Mouse (Mus musculus): Measurements from ENCODE around the gene Slc7a11. TPM values are rescaled to one million over a fixed set of nuclear protein-coding genes. Genes with fewer than 3 reads are reported as not detected.
A peak's percentile ranks its signal among the peaks of the same experiment; 100 is the strongest.

Gene Slc7a11
- polyA plus RNA-seq (2015; fragmentation: Nextera tagmentation; extraction: Ambion mirVana), result 0.11 and 0.25 TPM in 2 replicates

- Histone ChIP-seq H3K9me3 (replicated peaks; ENCODE audit: control insufficient read depth, low read length) (no peaks in the 10 kb centered on the region), H3K4me2 (ENCODE audit: low read depth, low read length) (peak within 1 kb of the TSS; percentile 67), H3K36me3 (ENCODE audit: control insufficient read depth, insufficient read depth) (no peaks in the 10 kb centered on the region), H3K27me3 (ENCODE audit: control insufficient read depth, insufficient read depth, low read length) (no peaks in the 10 kb centered on the region), H3K4me3 (ENCODE audit: low read length) (peak within 1 kb of the TSS; percentile 45), H3K9ac (ENCODE audit: low read length) (peak within 1 kb of the TSS; percentile 56), H3K27ac (ENCODE audit: low read length) (no peak within 1 kb of the TSS), H3K4me1 (ENCODE audit: control insufficient read depth, insufficient read depth, low read length) (no peaks in the 10 kb centered on the region)
- 5% methylated on average over 11 of the region's 11 CpGs for WGBS
- ATAC-seq (replicated peaks; ENCODE audit: extremely low read depth, insufficient read depth, low FRiP score), result 0 out of 2 replicates have a peak, but pooled peaks have one; percentile 28
Measured at GRCm38 (mm10) chr3:50443421-50443916, at the start of gene Slc7a11. Gene Slc7a11 (minus strand): TSS chr3:50443614.

GRCm38 (mm10) chr3:50491678-50492077, 48.3 kb upstream of the Slc7a11 start:
- Histone ChIP-seq H3K9me3 (replicated peaks; ENCODE audit: control insufficient read depth, low read length) (no peaks in the 10 kb centered on the region), H3K4me3 (ENCODE audit: low read length) (no peak overlapping the region), H3K4me2 (ENCODE audit: low read depth, low read length) (no peak overlapping the region), H3K9ac (ENCODE audit: low read length) (no peak overlapping the region), H3K27me3 (ENCODE audit: control insufficient read depth, insufficient read depth, low read length) (no peaks in the 10 kb centered on the region), H3K4me1 (ENCODE audit: control insufficient read depth, insufficient read depth, low read length) (no peaks in the 10 kb centered on the region), H3K36me3 (ENCODE audit: control insufficient read depth, insufficient read depth) (no peaks in the 10 kb centered on the region), H3K27ac (ENCODE audit: low read length) (no peak overlapping the region)
- no peak for ATAC-seq (replicated peaks; ENCODE audit: extremely low read depth, insufficient read depth, low FRiP score)
- 89% methylated on average over 2 of the region's 2 CpGs for WGBS

- WGBS, result 76% methylated on average over 1 of the region's 1 CpGs
- Histone ChIP-seq H3K36me3 (ENCODE audit: control insufficient read depth, insufficient read depth) (no peaks in the 10 kb centered on the region), H3K27me3 (ENCODE audit: control insufficient read depth, insufficient read depth, low read length) (no peaks in the 10 kb centered on the region), H3K27ac (ENCODE audit: low read length) (no peak overlapping the region), H3K9ac (ENCODE audit: low read length) (no peak overlapping the region), H3K4me1 (ENCODE audit: control insufficient read depth, insufficient read depth, low read length) (no peaks in the 10 kb centered on the region), H3K4me2 (ENCODE audit: low read depth, low read length) (no peak overlapping the region), H3K9me3 (replicated peaks; ENCODE audit: control insufficient read depth, low read length) (no peaks in the 10 kb centered on the region), H3K4me3 (ENCODE audit: low read length) (no peak overlapping the region)
- ATAC-seq (replicated peaks; ENCODE audit: extremely low read depth, insufficient read depth, low FRiP score), result no peak
Measured at GRCm38 (mm10) chr3:50484076-50484475, 40.7 kb upstream of the Slc7a11 start.

GRCm38 (mm10) chr3:50462223-50462622, 18.8 kb upstream of the Slc7a11 start:
- Histone ChIP-seq H3K4me2 (ENCODE audit: low read depth, low read length) (no peak overlapping the region), H3K36me3 (ENCODE audit: control insufficient read depth, insufficient read depth) (no peaks in the 10 kb centered on the region), H3K9ac (ENCODE audit: low read length) (no peak overlapping the region), H3K27ac (ENCODE audit: low read length) (no peak overlapping the region), H3K9me3 (replicated peaks; ENCODE audit: control insufficient read depth, low read length) (no peaks in the 10 kb centered on the region), H3K4me3 (ENCODE audit: low read length) (no peak overlapping the region), H3K27me3 (ENCODE audit: control insufficient read depth, insufficient read depth, low read length) (no peaks in the 10 kb centered on the region), H3K4me1 (ENCODE audit: control insufficient read depth, insufficient read depth, low read length) (no peaks in the 10 kb centered on the region)
- ATAC-seq (replicated peaks; ENCODE audit: extremely low read depth, insufficient read depth, low FRiP score), result no peak
- 74% methylated on average over 2 of the region's 2 CpGs for WGBS

GRCm38 (mm10) chr3:50457136-50457535, 13.7 kb upstream of the Slc7a11 start:
- no peak overlapping the region for H3K4me3 ChIP-seq (ENCODE audit: low read length)
- H3K4me1 ChIP-seq (ENCODE audit: control insufficient read depth, insufficient read depth, low read length), result no peaks in the 10 kb centered on the region
- WGBS, result 74% methylated on average over 5 of the region's 5 CpGs
- H3K27ac ChIP-seq (ENCODE audit: low read length), result no peak overlapping the region
- H3K4me2 ChIP-seq (ENCODE audit: low read depth, low read length), result no peak overlapping the region
- H3K36me3 ChIP-seq (ENCODE audit: control insufficient read depth, insufficient read depth), result no peaks in the 10 kb centered on the region
- H3K27me3 ChIP-seq (ENCODE audit: control insufficient read depth, insufficient read depth, low read length), result no peaks in the 10 kb centered on the region
- H3K9me3 ChIP-seq (replicated peaks; ENCODE audit: control insufficient read depth, low read length), result no peaks in the 10 kb centered on the region
- no peak overlapping the region for H3K9ac ChIP-seq (ENCODE audit: low read length)
- ATAC-seq (replicated peaks; ENCODE audit: extremely low read depth, insufficient read depth, low FRiP score), result no peak

- H3K9ac ChIP-seq (ENCODE audit: low read length), result no peak overlapping the region
- no peaks in the 10 kb centered on the region for H3K4me1 ChIP-seq (ENCODE audit: control insufficient read depth, insufficient read depth, low read length)
- no peaks in the 10 kb centered on the region for H3K9me3 ChIP-seq (replicated peaks; ENCODE audit: control insufficient read depth, low read length)
- H3K36me3 ChIP-seq (ENCODE audit: control insufficient read depth, insufficient read depth), result no peaks in the 10 kb centered on the region
- WGBS, result 62% methylated on average over 4 of the region's 4 CpGs
- no peak overlapping the region for H3K4me3 ChIP-seq (ENCODE audit: low read length)
- ATAC-seq (replicated peaks; ENCODE audit: extremely low read depth, insufficient read depth, low FRiP score), result no peak
- no peak overlapping the region for H3K27ac ChIP-seq (ENCODE audit: low read length)
- no peak overlapping the region for H3K4me2 ChIP-seq (ENCODE audit: low read depth, low read length)
- no peaks in the 10 kb centered on the region for H3K27me3 ChIP-seq (ENCODE audit: control insufficient read depth, insufficient read depth, low read length)
Measured at GRCm38 (mm10) chr3:50456564-50456963, 13.2 kb upstream of the Slc7a11 start.

GRCm38 (mm10) chr3:50456023-50456422, 12.6 kb upstream of the Slc7a11 start:
- no peaks in the 10 kb centered on the region for H3K4me1 ChIP-seq (ENCODE audit: control insufficient read depth, insufficient read depth, low read length)
- H3K4me3 ChIP-seq (ENCODE audit: low read length), result no peak overlapping the region
- H3K4me2 ChIP-seq (ENCODE audit: low read depth, low read length), result no peak overlapping the region
- H3K9me3 ChIP-seq (replicated peaks; ENCODE audit: control insufficient read depth, low read length), result no peaks in the 10 kb centered on the region
- no peaks in the 10 kb centered on the region for H3K27me3 ChIP-seq (ENCODE audit: control insufficient read depth, insufficient read depth, low read length)
- H3K9ac ChIP-seq (ENCODE audit: low read length), result no peak overlapping the region
- ATAC-seq (replicated peaks; ENCODE audit: extremely low read depth, insufficient read depth, low FRiP score), result no peak
- H3K27ac ChIP-seq (ENCODE audit: low read length), result no peak overlapping the region
- H3K36me3 ChIP-seq (ENCODE audit: control insufficient read depth, insufficient read depth), result no peaks in the 10 kb centered on the region
- 59% methylated on average over 1 of the region's 1 CpGs for WGBS

- Histone ChIP-seq H3K9me3 (replicated peaks; ENCODE audit: control insufficient read depth, low read length) (no peaks in the 10 kb centered on the region), H3K4me2 (ENCODE audit: low read depth, low read length) (no peak overlapping the region), H3K27ac (ENCODE audit: low read length) (no peak overlapping the region), H3K27me3 (ENCODE audit: control insufficient read depth, insufficient read depth, low read length) (no peaks in the 10 kb centered on the region), H3K4me1 (ENCODE audit: control insufficient read depth, insufficient read depth, low read length) (no peaks in the 10 kb centered on the region), H3K9ac (ENCODE audit: low read length) (no peak overlapping the region), H3K4me3 (ENCODE audit: low read length) (no peak overlapping the region), H3K36me3 (ENCODE audit: control insufficient read depth, insufficient read depth) (no peaks in the 10 kb centered on the region)
- ATAC-seq (replicated peaks; ENCODE audit: extremely low read depth, insufficient read depth, low FRiP score), result no peak
- 46% methylated on average over 10 of the region's 10 CpGs for WGBS
Measured at GRCm38 (mm10) chr3:50445050-50445775, 1.8 kb upstream of the Slc7a11 start.

GRCm38 (mm10) chr3:50443942-50444341, 528 bp upstream of the Slc7a11 start:
- 24% methylated on average over 9 of the region's 9 CpGs for WGBS
- Histone ChIP-seq H3K27ac (ENCODE audit: low read length) (no peak overlapping the region), H3K4me2 (ENCODE audit: low read depth, low read length) (peak overlapping the region; percentile 67), H3K4me1 (ENCODE audit: control insufficient read depth, insufficient read depth, low read length) (no peaks in the 10 kb centered on the region), H3K9ac (ENCODE audit: low read length) (peak overlapping the region; percentile 56), H3K36me3 (ENCODE audit: control insufficient read depth, insufficient read depth) (no peaks in the 10 kb centered on the region), H3K9me3 (replicated peaks; ENCODE audit: control insufficient read depth, low read length) (no peaks in the 10 kb centered on the region), H3K4me3 (ENCODE audit: low read length) (peak overlapping the region; percentile 45), H3K27me3 (ENCODE audit: control insufficient read depth, insufficient read depth, low read length) (no peaks in the 10 kb centered on the region)
- no peak for ATAC-seq (replicated peaks; ENCODE audit: extremely low read depth, insufficient read depth, low FRiP score)
